ENCODE assay signal across 9 mouse cellular contexts in genomic region chr6:29278513-29279267, GRCm38 (mm10). TPM values are rescaled to one million over a fixed set of nuclear protein-coding genes. Genes with fewer than 3 reads are reported as not detected.
DNase-seq lines count a peak whose midpoint lies in the region; ATAC-seq and TF ChIP-seq lines count a peak whose summit lies in the region.
"Had no signal": no experiment of that assay in that cellular context is flagged by ENCODE, and none has a peak within 500 bp of the region (broad histone marks: within the 10 kb centered on the region; RNA-seq: fewer than 3 reads in every experiment).

No protein-coding gene starts in this region.

- no peaks in the 10 kb centered on the region for H3K27me3 ChIP-seq in thymus, adult 2 months (ENCODE audit: control insufficient read depth, insufficient read depth, low read length)
- H3K27me3 ChIP-seq in intestine, embryonic 15.5 days (replicated peaks): no peaks in the 10 kb centered on the region
- H3K27me3 ChIP-seq in liver, adult 2 months (ENCODE audit: control insufficient read depth, insufficient read depth, low read length): no peaks in the 10 kb centered on the region

- TF ChIP-seq POLR2A in thymus, adult 2 months (IDR thresholded peaks at IDR 0.05; ENCODE audit: control insufficient read depth, extremely low read depth, insufficient read depth, low read length, poor library complexity): no peak
- TF ChIP-seq POLR2A in brain, embryonic 14.5 days (IDR thresholded peaks at IDR 0.05; ENCODE audit: borderline replicate concordance, extremely low read depth, insufficient read depth, insufficient read length, poor library complexity, severe bottlenecking): no peak
- TF ChIP-seq POLR2A in liver, adult 2 months (IDR thresholded peaks at IDR 0.05; ENCODE audit: extremely low read depth, insufficient read depth, low read length): no peak

- no peak overlapping the region for H3K9ac ChIP-seq in intestine, embryonic 15.5 days
- no peak overlapping the region; the same call in 1 of the 2 replicates for H3K9ac ChIP-seq in liver, adult 2 months (ENCODE audit: low read depth, low read length)

- H3K36me3 ChIP-seq in thymus, adult 2 months (ENCODE audit: control insufficient read depth, insufficient read depth, low read length): 0 out of 2 replicates have a peak, but pooled peaks cover 3% of the 10 kb centered on the region
- H3K36me3 ChIP-seq in intestine, embryonic 15.5 days: no peaks in the 10 kb centered on the region; the same call in 1 of the 2 replicates
- H3K36me3 ChIP-seq in liver, adult 2 months (ENCODE audit: control insufficient read depth, insufficient read depth, low read length): no peaks in the 10 kb centered on the region

- H3K9me3 ChIP-seq in intestine, embryonic 15.5 days: no peaks in the 10 kb centered on the region

- H3K4me3 ChIP-seq in thymus, adult 2 months (ENCODE audit: control insufficient read depth, insufficient read depth, low read length): no peak overlapping the region
- H3K4me3 ChIP-seq in intestine, embryonic 15.5 days (replicated peaks): no peak overlapping the region
- no peak overlapping the region for H3K4me3 ChIP-seq in liver, adult 2 months (ENCODE audit: insufficient read depth, low read depth, low read length)

- no peak for TF ChIP-seq CTCF in thymus, adult 2 months (IDR thresholded peaks at IDR 0.05; ENCODE audit: borderline replicate concordance, control insufficient read depth, extremely low read depth, insufficient read depth, low read length, poor library complexity)
- peak; percentile 65; the same call in 1 of the 2 replicates for TF ChIP-seq CTCF in brain, embryonic 14.5 days (IDR thresholded peaks at IDR 0.05; ENCODE audit: borderline replicate concordance, extremely low read depth, insufficient read depth, insufficient read length)
- peak; percentile 67 for TF ChIP-seq CTCF in liver, adult 2 months (IDR thresholded peaks at IDR 0.05; ENCODE audit: low read depth, low read length)

- H3K79me2 ChIP-seq in liver, adult 2 months (ENCODE audit: control insufficient read depth, insufficient read depth, low read length): no peaks in the 10 kb centered on the region; the same call in 1 of the 2 replicates

- H3K4me2 ChIP-seq in intestine, embryonic 15.5 days (replicated peaks): no peak overlapping the region

- peak; percentile 35 for DNase-seq in thymus, adult 2 months
- DNase-seq in thymus, adult 18-20 months: no peak
- peak; percentile 82 for DNase-seq in brain, embryonic 14.5 days (ENCODE audit: low read depth)
- DNase-seq in forelimb bud, embryonic 11.5 days (ENCODE audit: low read depth, low spot score): peak; percentile 70
- DNase-seq in liver, adult 2 months (ENCODE audit: extremely low read depth, low read depth, low spot score): peak; percentile 62
- peak; percentile 63 for DNase-seq in thymus, postnatal 4 days

- WGBS in thymus, adult 2 months: 52% methylated on average over 8 of the region's 8 CpGs
- WGBS in intestine, embryonic 15.5 days: 26% methylated on average over 8 of the region's 8 CpGs
- WGBS in liver, adult 2 months: 9% methylated on average over 8 of the region's 8 CpGs

- peak; percentile 80 for ATAC-seq in intestine, embryonic 15.5 days
- ATAC-seq in monocyte, adult 5-6 weeks (replicated peaks; ENCODE audit: insufficient number of reproducible peaks, low FRiP score, low TSS enrichment, poor library complexity, severe bottlenecking): 0 out of 2 replicates have a peak, but pooled peaks have one; percentile 60

- 0 out of 2 replicates have a peak, but pooled peaks cover 3% of the 10 kb centered on the region for H3K4me1 ChIP-seq in thymus, adult 2 months (replicated peaks; ENCODE audit: control insufficient read depth, insufficient read depth, low read length)
- H3K4me1 ChIP-seq in intestine, embryonic 15.5 days (replicated peaks): 0 out of 2 replicates have a peak, but pooled peaks cover 1% of the 10 kb centered on the region
- peaks cover 3% of the 10 kb centered on the region; the same call in 1 of the 2 replicates for H3K4me1 ChIP-seq in liver, adult 2 months (ENCODE audit: control insufficient read depth, insufficient read depth, low read length)

- H3K27ac ChIP-seq in thymus, adult 2 months (ENCODE audit: control insufficient read depth, insufficient read depth, low read length): no peak overlapping the region
- no peak overlapping the region for H3K27ac ChIP-seq in intestine, embryonic 15.5 days
- no peak overlapping the region for H3K27ac ChIP-seq in liver, adult 2 months (replicated peaks; ENCODE audit: insufficient read depth, low read depth, low read length)

RNA-seq across cellular contexts. Expression of gene Fam71f2, which starts 0.7 kb away (rescaled TPM):
- polyA plus RNA-seq in thymus, adult 2 months (2012; rRNA removed): 2.5 and 2.7 TPM in 2 replicates
- 1.5 and 3.1 TPM in 2 replicates for polyA plus RNA-seq in brain, embryonic 14.5 days (2012; rRNA removed)
- polyA plus RNA-seq in intestine, embryonic 15.5 days (2015; fragmentation: Nextera tagmentation; extraction: Ambion mirVana): 0.24 and 0.39 TPM in 2 replicates
- total RNA-seq in liver, adult 2 months (2014; rRNA removed): not detected in 2 replicates
- 0.24 TPM in 1 of 2 replicates, not detected in the other for polyA plus RNA-seq in liver, adult 2 months (2012; rRNA removed)
- 1.9 TPM in 1 of 3 replicates, not detected in the others for total RNA-seq in monocyte, adult 5-6 weeks (2017)

RNA-seq across cellular contexts. Expression of gene Hilpda, which starts 6.4 kb away (rescaled TPM):
- 31.3 and 35.9 TPM in 2 replicates for polyA plus RNA-seq in thymus, adult 2 months (2012; rRNA removed)
- 26.4 and 43.9 TPM in 2 replicates for polyA plus RNA-seq in brain, embryonic 14.5 days (2012; rRNA removed)
- polyA plus RNA-seq in intestine, embryonic 15.5 days (2015; fragmentation: Nextera tagmentation; extraction: Ambion mirVana): 32.4 and 34.6 TPM in 2 replicates
- total RNA-seq in liver, adult 2 months (2014; rRNA removed): 2.5 and 3.3 TPM in 2 replicates
- 4.0 and 5.8 TPM in 2 replicates for polyA plus RNA-seq in liver, adult 2 months (2012; rRNA removed)
- 7.6 to 8.9 TPM (median 8.5 TPM) in 3 replicates for total RNA-seq in monocyte, adult 5-6 weeks (2017)

RNA-seq across cellular contexts. Expression of gene Fam71f1, which starts 40.2 kb away (rescaled TPM):
- polyA plus RNA-seq in thymus, adult 2 months (2012; rRNA removed): not detected in 2 replicates
- not detected in 2 replicates for polyA plus RNA-seq in brain, embryonic 14.5 days (2012; rRNA removed)
- not detected in 2 replicates for polyA plus RNA-seq in intestine, embryonic 15.5 days (2015; fragmentation: Nextera tagmentation; extraction: Ambion mirVana)
- not detected in 2 replicates for total RNA-seq in liver, adult 2 months (2014; rRNA removed)
- polyA plus RNA-seq in liver, adult 2 months (2012; rRNA removed): not detected in 2 replicates
- not detected in 3 replicates for total RNA-seq in monocyte, adult 5-6 weeks (2017)
- polyA plus RNA-seq: large intestine, adult 2 months had no signal

Comparison
In these comparisons a context has a peak if more than half of its experiments do, and no peak if none do; other contexts are left out.
1. DNase-seq: peak in thymus, adult 2 months (single experiment), brain, embryonic 14.5 days (single experiment), forelimb bud, embryonic 11.5 days (single experiment), liver, adult 2 months (single experiment) and thymus, postnatal 4 days (single experiment); none in thymus, adult 18-20 months (0 of 2).